Mouse (Mus musculus) ES-E14 (cell line): Measurements from ENCODE around the gene Wfikkn1.

Source experiments
- CHD2 ChIP-seq: IDR thresholded peaks from 2 replicates; pipeline ENCODE4 v1.6.1; 2014; ENCODE audit warnings: mild to moderate bottlenecking, low read depth, low read length, inconsistent platforms
- HCFC1 ChIP-seq: IDR thresholded peaks from 2 replicates; pipeline ENCODE4 v1.6.1; 2012; ENCODE audit warnings: low read length, inconsistent platforms, borderline replicate concordance; ENCODE audit not compliant: insufficient read depth
- ZC3H11A ChIP-seq: IDR thresholded peaks from 2 replicates; pipeline ENCODE4 v1.6.1; 2012; ENCODE audit warnings: low read depth, mild to moderate bottlenecking, inconsistent platforms, low read length, borderline replicate concordance

- TF ChIP-seq ZC3H11A (no peak), HCFC1 (no peak), CHD2 (no peak)
Measured at GRCm38 (mm10) chr17:25835816-25836215, 44.8 kb downstream of the Wfikkn1 start.
